Mouse (Mus musculus): ENCODE results near the gene Tmem132d.

The Tmem132d gene

GRCm38 (mm10) chr5:127918376-127918775 is 514.5 kb downstream of the Tmem132d start:
- peak; percentile 68 for DNase-seq

GRCm38 (mm10) chr5:127914157-127914556 is 518.7 kb downstream of the Tmem132d start:
- peak; percentile 60 for DNase-seq

GRCm38 (mm10) chr5:127911603-127912002 is 521.3 kb downstream of the Tmem132d start:
- DNase-seq = no peak

GRCm38 (mm10) chr5:127910356-127910755 is 522.5 kb downstream of the Tmem132d start:
- DNase-seq = no peak

- no peak for DNase-seq
These were observed 537.7 kb downstream of the Tmem132d start for GRCm38 (mm10) chr5:127895176-127895575.

GRCm38 (mm10) chr5:127885566-127886505 is 547.0 kb downstream of the Tmem132d start:
- peak; percentile 64 for DNase-seq

GRCm38 (mm10) chr5:127883021-127883420 is 549.9 kb downstream of the Tmem132d start:
- peak; percentile 92 for DNase-seq

- peak; percentile 63 for DNase-seq
These were observed 558.4 kb downstream of the Tmem132d start for GRCm38 (mm10) chr5:127874461-127874860.

- no peak for DNase-seq
These were observed 567.7 kb downstream of the Tmem132d start for GRCm38 (mm10) chr5:127865157-127865556.

GRCm38 (mm10) chr5:127859719-127860118 is 573.2 kb downstream of the Tmem132d start:
- DNase-seq = no peak

- no peak for DNase-seq
These were observed 580.6 kb downstream of the Tmem132d start for GRCm38 (mm10) chr5:127852305-127852704.

GRCm38 (mm10) chr5:127831791-127832190 is 601.1 kb downstream of the Tmem132d start:
- peak; percentile 50 for DNase-seq

GRCm38 (mm10) chr5:127830831-127831230 is 602.0 kb downstream of the Tmem132d start:
- DNase-seq = no peak

- no peak for DNase-seq
These were observed 604.1 kb downstream of the Tmem132d start for GRCm38 (mm10) chr5:127828756-127829155.

GRCm38 (mm10) chr5:127821960-127822359 is 610.9 kb downstream of the Tmem132d start:
- peak; percentile 46 for DNase-seq

- no peak for DNase-seq
These were observed 617.6 kb downstream of the Tmem132d start for GRCm38 (mm10) chr5:127815292-127815691.

- DNase-seq = no peak
These were observed 625.5 kb downstream of the Tmem132d start for GRCm38 (mm10) chr5:127807419-127807818.

- no peak for DNase-seq
These were observed 626.0 kb downstream of the Tmem132d start for GRCm38 (mm10) chr5:127806850-127807249.

- DNase-seq = peak; percentile 28
These were observed 632.0 kb downstream of the Tmem132d start for GRCm38 (mm10) chr5:127800907-127801306.

GRCm38 (mm10) chr5:127781221-127781620 is 651.7 kb downstream of the Tmem132d start:
- DNase-seq = peak; percentile 25

GRCm38 (mm10) chr5:127775749-127776148 is 657.1 kb downstream of the Tmem132d start:
- peak; percentile 8 for DNase-seq

GRCm38 (mm10) chr5:127758576-127758975 is 674.3 kb downstream of the Tmem132d start:
- no peak for DNase-seq

GRCm38 (mm10) chr5:127756671-127757423 is 676.0 kb downstream of the Tmem132d start:
- DNase-seq = peak; percentile 24

GRCm38 (mm10) chr5:127756011-127756410 is 676.9 kb downstream of the Tmem132d start:
- no peak for DNase-seq
